Mouse (Mus musculus) ES-E14 (cell line): ENCODE data around the gene Tshz2. TPM values are rescaled to one million over a fixed set of nuclear protein-coding genes. Genes with fewer than 3 reads are reported as not detected.

ENCODE experiments used
- DNase-seq: peaks from one replicate; pipeline ENCODE4 v3.0.0-alpha.2; 2013; ENCODE audit warnings: low read depth, low spot score
- H3K27ac ChIP-seq: 2 replicates; pipeline ENCODE4 v1.5.1; 2012; ENCODE audit warnings: low read depth, mild to moderate bottlenecking, low read length, moderate library complexity, mixed read lengths; ENCODE audit not compliant: poor library complexity, insufficient read depth, severe bottlenecking
- H3K36me3 ChIP-seq: 2 replicates; pipeline ENCODE4 v1.6.1; 2012; ENCODE audit warnings: mild to moderate bottlenecking, low read length, moderate library complexity, mixed read lengths; ENCODE audit not compliant: control insufficient read depth, poor library complexity, insufficient read depth, severe bottlenecking
- H3K4me1 ChIP-seq, 2 experiments: fragments of 150-350 bp in 1 of 2; sonication (generic) in 1 of 2; 2 replicates each; pipeline ENCODE4 v1.6.1; 2012; ENCODE audit warnings: low read length in 2 of 2, mild to moderate bottlenecking in 1 of 2, mixed read lengths in 1 of 2; ENCODE audit not compliant: control insufficient read depth in 2 of 2, insufficient read depth in 2 of 2, poor library complexity in 1 of 2
- H3K4me3 ChIP-seq, 2 experiments: fragments of 150-350 bp in 1 of 2; sonication (generic) in 1 of 2; 2 replicates each; pipeline ENCODE4 v1.5.1; 2012; ENCODE audit warnings: low read length in 2 of 2, low read depth in 1 of 2, mild to moderate bottlenecking in 1 of 2, mixed read lengths in 1 of 2; ENCODE audit not compliant: insufficient read depth in 1 of 2, poor library complexity in 1 of 2, severe bottlenecking in 1 of 2
- H3K9ac ChIP-seq: 2 replicates; pipeline ENCODE4 v1.6.1; 2012; ENCODE audit warnings: low read depth, mild to moderate bottlenecking, low read length, mixed read lengths; ENCODE audit not compliant: poor library complexity, insufficient read depth, severe bottlenecking
- H3K9me3 ChIP-seq: fragments of 150-350 bp; sonication (generic); 2 replicates; pipeline ENCODE4 v1.6.1; 2012; ENCODE audit warnings: low read depth, mild to moderate bottlenecking, low read length; ENCODE audit not compliant: control insufficient read depth, insufficient read depth
- CHD2 ChIP-seq: IDR thresholded peaks from 2 replicates; pipeline ENCODE4 v1.6.1; 2014; ENCODE audit warnings: mild to moderate bottlenecking, low read depth, low read length, inconsistent platforms
- HCFC1 ChIP-seq: IDR thresholded peaks from 2 replicates; pipeline ENCODE4 v1.6.1; 2012; ENCODE audit warnings: low read length, inconsistent platforms, borderline replicate concordance; ENCODE audit not compliant: insufficient read depth
- MAFK ChIP-seq: IDR thresholded peaks from 2 replicates; pipeline ENCODE4 v1.6.1; 2014; ENCODE audit warnings: mild to moderate bottlenecking, low read depth, low read length, inconsistent platforms; ENCODE audit not compliant: insufficient read depth
- ZC3H11A ChIP-seq: IDR thresholded peaks from 2 replicates; pipeline ENCODE4 v1.6.1; 2012; ENCODE audit warnings: low read depth, mild to moderate bottlenecking, inconsistent platforms, low read length, borderline replicate concordance
- ZNF384 ChIP-seq: IDR thresholded peaks from 2 replicates; pipeline ENCODE4 v1.6.1; 2012; ENCODE audit warnings: low read depth, low read length, inconsistent platforms
- in situ Hi-C, 2 experiments: fragments of 600-800 bp; cut with MboI; formaldehyde crosslinking; loops; one replicate each; pipeline ENCODE4 v1.15.1; 2025; ENCODE audit warnings: low sequenced_read_pairs in 2 of 2, inconsistent platforms in 1 of 2; ENCODE audit not compliant: unreplicated experiment in 2 of 2
- total RNA-seq: library from RNA; depleted of rRNA; stranded (reverse); fragments of 300-350 nt; gene quantifications from 2 replicates; pipeline ENCODE4 v1.2.3, GENCODE M21; 2012

The Tshz2 gene
- total RNA-seq, 1 experiment = 0.27 TPM

DNA sequence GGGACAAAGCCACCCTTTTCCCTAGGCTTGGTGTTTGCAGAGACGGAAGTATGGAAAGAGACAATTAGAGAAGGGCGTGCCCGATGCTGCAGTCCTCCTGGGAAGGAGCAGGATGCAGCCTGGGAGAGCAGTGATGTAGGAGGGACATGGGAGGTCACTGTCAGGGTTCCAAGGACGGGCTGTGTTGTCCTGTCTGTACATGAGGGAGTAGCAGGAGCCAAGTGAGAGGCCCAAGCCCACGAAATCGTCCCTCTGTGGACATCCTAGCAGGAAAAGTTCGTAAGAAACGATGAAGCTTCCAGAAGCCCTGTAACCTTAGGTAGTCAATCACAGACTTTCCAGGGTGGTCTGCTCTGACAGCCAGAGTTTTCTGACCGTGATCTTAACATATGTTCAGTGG, 408.3 kb downstream of the Tshz2 start:
- TF ChIP-seq CHD2 (no peak), HCFC1 (no peak), ZC3H11A (no peak), MAFK (no peak), ZNF384 (no peak)
- Histone ChIP-seq H3K27ac (no peak overlapping the region), H3K9me3 (no peaks in the 10 kb centered on the region), H3K36me3 (no peaks in the 10 kb centered on the region), H3K4me3 (0 out of 4 replicates have a peak overlapping the region, but pooled peaks of 1 of the 2 experiments have one; percentile 12), H3K9ac (peak overlapping the region; percentile 42; the same call in 1 of the 2 replicates), H3K4me1 (peaks cover 12 to 16% of the 10 kb centered on the region in 2 experiments)
- in situ Hi-C loops = no loop called here
- DNase-seq = no peak

DNA sequence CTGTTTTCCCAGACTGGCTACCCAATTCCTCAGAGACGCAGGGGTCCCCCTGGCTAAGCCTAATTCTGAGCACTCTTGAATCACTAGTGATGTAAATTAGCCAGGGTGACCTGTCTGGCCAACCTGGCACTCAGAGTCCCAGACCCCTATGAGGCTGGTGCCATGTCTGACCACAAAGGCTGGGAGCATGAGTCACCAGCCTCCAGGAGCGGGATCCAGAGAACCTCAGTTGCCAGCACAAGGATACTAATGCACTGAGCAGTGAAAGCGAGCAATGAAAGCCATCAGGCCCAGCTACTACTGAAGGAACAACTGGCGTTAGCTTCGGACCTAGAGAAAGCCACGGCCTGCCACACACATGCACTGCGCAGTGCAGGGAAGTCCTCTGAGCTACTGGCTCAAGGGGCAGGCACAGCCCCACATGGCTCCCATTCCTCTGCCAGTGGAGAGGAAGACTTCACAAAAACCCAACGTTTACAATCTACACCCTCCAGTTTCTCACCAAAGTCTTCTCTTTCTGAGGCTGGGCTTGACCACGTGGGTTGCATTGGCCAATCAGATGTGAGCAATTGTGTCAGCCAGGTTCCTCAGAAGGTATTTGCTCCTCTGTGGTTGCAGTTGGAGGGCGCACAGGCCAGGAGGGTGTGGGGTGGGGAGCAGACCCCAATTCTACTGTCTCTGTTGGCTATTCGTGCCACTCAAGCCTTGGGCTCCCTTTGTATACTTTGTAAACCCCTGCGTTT, 409.8 kb downstream of the Tshz2 start:
- TF ChIP-seq MAFK = no peak
- no peak for TF ChIP-seq ZNF384
- no peak; the same call in 1 of the 2 replicates for TF ChIP-seq CHD2
- TF ChIP-seq HCFC1 = no peak
- no peak for TF ChIP-seq ZC3H11A
- H3K27ac ChIP-seq = peak overlapping the region; percentile 69
- in situ Hi-C loops = no loop called here

GRCm38 (mm10) chr2:170043290-170043689, 410.5 kb downstream of the Tshz2 start:
- peak overlapping the region; percentile 69 for H3K27ac ChIP-seq
- TF ChIP-seq ZNF384 (no peak), MAFK (peak; percentile 83)
- in situ Hi-C loops = no loop called here

More for the DNA sequence above, 409.8 kb downstream of the Tshz2 start:
- H3K4me1 ChIP-seq = peaks cover 9 to 20% of the 10 kb centered on the region in 2 experiments
- peak overlapping the region; percentile 45 to 50 for H3K4me3 ChIP-seq
- H3K9ac ChIP-seq = peak overlapping the region; percentile 78; the same call in 1 of the 2 replicates
- no peaks in the 10 kb centered on the region for H3K9me3 ChIP-seq
- no peaks in the 10 kb centered on the region for H3K36me3 ChIP-seq
- peak; percentile 65 for DNase-seq

DNA sequence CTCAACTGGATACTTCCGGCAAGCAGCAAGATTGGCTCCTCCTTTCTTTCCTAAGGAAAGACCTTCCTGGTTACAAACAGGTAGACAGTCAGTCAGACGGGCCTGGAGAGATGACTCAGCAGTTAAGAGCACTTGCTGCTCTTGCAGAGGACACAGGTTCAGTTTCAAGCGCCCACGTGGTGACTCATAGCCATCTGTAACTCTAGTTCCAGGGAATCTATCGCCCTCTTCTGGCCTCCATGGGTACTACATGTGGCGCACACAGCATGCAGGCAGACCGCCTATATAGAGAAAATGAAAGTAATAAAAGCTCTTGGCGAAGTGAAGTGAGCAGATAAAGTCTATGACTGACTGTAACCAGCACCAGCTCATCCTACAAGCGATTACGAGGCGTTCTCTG, 413.1 kb downstream of the Tshz2 start:
- H3K9ac ChIP-seq = peak overlapping the region; percentile 65; the same call in 1 of the 2 replicates
- H3K4me3 ChIP-seq = peak overlapping the region; percentile 12 to 18; a peak in 2 of 4 replicates
- peaks cover 5 to 20% of the 10 kb centered on the region in 2 experiments for H3K4me1 ChIP-seq
- TF ChIP-seq ZC3H11A = peak; percentile 38; the same call in 1 of the 2 replicates
- TF ChIP-seq MAFK = peak; percentile 98
- no peak for TF ChIP-seq HCFC1
- H3K27ac ChIP-seq = peak overlapping the region; percentile 95
- in situ Hi-C loops = no loop called here
- H3K36me3 ChIP-seq = no peaks in the 10 kb centered on the region
- no peaks in the 10 kb centered on the region for H3K9me3 ChIP-seq
- DNase-seq = peak; percentile 77

More at GRCm38 (mm10) chr2:170043290-170043689, 410.5 kb downstream of the Tshz2 start:
- peak overlapping the region; percentile 72; the same call in 1 of the 2 replicates for H3K9ac ChIP-seq
- H3K4me1 ChIP-seq = peaks cover 9 to 20% of the 10 kb centered on the region in 2 experiments
- H3K9me3 ChIP-seq = no peaks in the 10 kb centered on the region
- H3K4me3 ChIP-seq = peak overlapping the region; percentile 45 to 50
- no peaks in the 10 kb centered on the region for H3K36me3 ChIP-seq
- no peak for DNase-seq
